ENCODE assay signal across 27 mouse cellular contexts in genomic region chr14:14716843-14717242, GRCm38 (mm10). TPM values are rescaled to one million over a fixed set of nuclear protein-coding genes. Genes with fewer than 3 reads are reported as not detected.
DNase-seq lines count a peak whose midpoint lies in the region; ATAC-seq and TF ChIP-seq lines count a peak whose summit lies in the region.
"Had no signal": no experiment of that assay in that cellular context is flagged by ENCODE, and none has a peak within 500 bp of the region (broad histone marks: within the 10 kb centered on the region; RNA-seq: fewer than 3 reads in every experiment).

No protein-coding gene starts in this region.

- no peak for TF ChIP-seq CTCF in thymus, adult 2 months (IDR thresholded peaks at IDR 0.05; ENCODE audit: borderline replicate concordance, control insufficient read depth, extremely low read depth, insufficient read depth, low read length, poor library complexity)

- H3K4me3 ChIP-seq in megakaryocyte, embryonic 14.5 days (replicated peaks): peak overlapping the region; percentile 77
- no peak overlapping the region for H3K4me3 ChIP-seq in thymus, adult 2 months (ENCODE audit: control insufficient read depth, insufficient read depth, low read length)
- no peak overlapping the region for H3K4me3 ChIP-seq in embryonic facial prominence, embryonic 10.5 days
- H3K4me3 ChIP-seq: embryonic facial prominence, embryonic 15.5 days; forebrain, embryonic 15.5 days; hindbrain, embryonic 15.5 days; kidney, embryonic 15.5 days; limb, embryonic 13.5 days; liver, embryonic 12.5 days; myocyte; neural tube, embryonic 15.5 days had no signal

- TF ChIP-seq POLR2A in thymus, adult 2 months (IDR thresholded peaks at IDR 0.05; ENCODE audit: control insufficient read depth, extremely low read depth, insufficient read depth, low read length, poor library complexity): no peak

- H3K27me3 ChIP-seq in megakaryocyte, embryonic 14.5 days (replicated peaks): no peaks in the 10 kb centered on the region
- H3K27me3 ChIP-seq in thymus, adult 2 months (ENCODE audit: control insufficient read depth, insufficient read depth, low read length): no peaks in the 10 kb centered on the region
- H3K27me3 ChIP-seq in embryonic facial prominence, embryonic 10.5 days (replicated peaks; ENCODE audit: low read depth, poor library complexity, severe bottlenecking): no peaks in the 10 kb centered on the region
- H3K27me3 ChIP-seq: embryonic facial prominence, embryonic 15.5 days; forebrain, embryonic 15.5 days; hindbrain, embryonic 15.5 days; kidney, embryonic 15.5 days; limb, embryonic 13.5 days; liver, embryonic 12.5 days; neural tube, embryonic 15.5 days had no signal

- H3K9me3 ChIP-seq in megakaryocyte, embryonic 14.5 days: no peaks in the 10 kb centered on the region
- no peaks in the 10 kb centered on the region for H3K9me3 ChIP-seq in embryonic facial prominence, embryonic 10.5 days
- H3K9me3 ChIP-seq: embryonic facial prominence, embryonic 15.5 days; forebrain, embryonic 15.5 days; hindbrain, embryonic 15.5 days; kidney, embryonic 15.5 days; limb, embryonic 13.5 days; liver, embryonic 12.5 days; neural tube, embryonic 15.5 days had no signal

- H3K27ac ChIP-seq in thymus, adult 2 months (ENCODE audit: control insufficient read depth, insufficient read depth, low read length): no peak overlapping the region; the same call in 1 of the 2 replicates
- H3K27ac ChIP-seq in embryonic facial prominence, embryonic 10.5 days (replicated peaks): no peak overlapping the region
- H3K27ac ChIP-seq: embryonic facial prominence, embryonic 15.5 days; forebrain, embryonic 15.5 days; hindbrain, embryonic 15.5 days; kidney, embryonic 15.5 days; limb, embryonic 13.5 days; liver, embryonic 12.5 days; neural tube, embryonic 15.5 days had no signal

- ATAC-seq in megakaryocyte, adult 5-6 weeks (ENCODE audit: poor library complexity, severe bottlenecking): no peak
- ATAC-seq in common myeloid progenitor, adult 5-6 weeks (replicated peaks; ENCODE audit: low read depth, poor library complexity, severe bottlenecking): peak; percentile 79
- ATAC-seq: forebrain, embryonic 15.5 days; intestine, embryonic 16.5 days; liver, embryonic 12.5 days had no signal

- peaks cover 6% of the 10 kb centered on the region for H3K36me3 ChIP-seq in megakaryocyte, embryonic 14.5 days (replicated peaks; ENCODE audit: low read length)
- no peaks in the 10 kb centered on the region for H3K36me3 ChIP-seq in thymus, adult 2 months (ENCODE audit: control insufficient read depth, insufficient read depth, low read length)
- peaks cover 20% of the 10 kb centered on the region for H3K36me3 ChIP-seq in embryonic facial prominence, embryonic 10.5 days (replicated peaks)
- H3K36me3 ChIP-seq: embryonic facial prominence, embryonic 15.5 days; forebrain, embryonic 15.5 days; hindbrain, embryonic 15.5 days; kidney, embryonic 15.5 days; limb, embryonic 13.5 days; neural tube, embryonic 15.5 days had no signal

- DNase-seq in thymus, adult 2 months: peak; percentile 23
- peak; percentile 36 for DNase-seq in thymus, postnatal 4 days
- DNase-seq in embryonic facial prominence, embryonic 10.5 days (ENCODE audit: low spot score): no peak
- DNase-seq in kidney, adult 18-20 months: no peak
- DNase-seq in embryo, embryonic 10 days (ENCODE audit: low spot score): no peak
- DNase-seq: adrenal gland, postnatal 14 days; cerebellum, adult 2 months; cerebellum, postnatal 25 days; gastrocnemius, postnatal 25 days; heart, postnatal 4 days; kidney, postnatal 4 days; lung, adult 18-20 months; lung, postnatal 10 days; midbrain, embryonic 14.5 days; right cerebral cortex, adult 18-20 months had no signal

- peaks cover 29% of the 10 kb centered on the region for H3K4me1 ChIP-seq in megakaryocyte, embryonic 14.5 days
- H3K4me1 ChIP-seq in thymus, adult 2 months (replicated peaks; ENCODE audit: control insufficient read depth, insufficient read depth, low read length): peaks cover 4% of the 10 kb centered on the region
- 0 out of 2 replicates have a peak, but pooled peaks cover 3% of the 10 kb centered on the region for H3K4me1 ChIP-seq in embryonic facial prominence, embryonic 10.5 days
- H3K4me1 ChIP-seq: embryonic facial prominence, embryonic 15.5 days; forebrain, embryonic 15.5 days; hindbrain, embryonic 15.5 days; kidney, embryonic 15.5 days; liver, embryonic 12.5 days; neural tube, embryonic 15.5 days had no signal

- WGBS in thymus, adult 2 months: 17% methylated on average over 6 of the region's 6 CpGs
- 82% methylated on average over 6 of the region's 6 CpGs for WGBS in embryonic facial prominence, embryonic 10.5 days

RNA-seq across cellular contexts. Expression of gene Slc4a7, which starts 14.8 kb away (rescaled TPM):
- polyA plus RNA-seq in megakaryocyte, embryonic 14.5 days (2012; ENCODE audit: insufficient read depth, low replicate concordance): 0.15 TPM in 1 of 2 replicates, not detected in the other
- total RNA-seq in megakaryocyte, adult 5-6 weeks (2015): 23.9 and 26.7 TPM in 2 replicates
- 28.2 and 29.0 TPM in 2 replicates for total RNA-seq in megakaryocyte, adult 5-6 weeks (2017)
- 37.7 and 51.4 TPM in 2 replicates for total RNA-seq in common myeloid progenitor, adult 5-6 weeks (2017)
- 5.5 and 6.4 TPM in 2 replicates for polyA plus RNA-seq in thymus, adult 2 months (2012; rRNA removed)
- polyA plus RNA-seq in embryonic facial prominence, embryonic 10.5 days (2016; fragmentation: Nextera tagmentation; extraction: Ambion mirVana): 33.4 and 36.3 TPM in 2 replicates

Comparison
In these comparisons a context has a peak if more than half of its experiments do, and no peak if none do; other contexts are left out.
1. DNase-seq: peak in thymus, adult 2 months (single experiment) and thymus, postnatal 4 days (single experiment); none in embryonic facial prominence, embryonic 10.5 days (single experiment), kidney, adult 18-20 months (single experiment) and embryo, embryonic 10 days (single experiment).